Mouse (Mus musculus): ENCODE results near the gene Pmfbp1. TPM values are rescaled to one million over a fixed set of nuclear protein-coding genes. Genes with fewer than 3 reads are reported as not detected.

Gene Pmfbp1
- polyA plus RNA-seq, 1 experiment from 2014 or later = not detected

- DNase-seq (ENCODE audit: low read depth, low spot score) = no peak
- ATAC-seq = no peak
- in situ Hi-C loops (cut with MboI; ENCODE audit: low pct_unique_long_range_greater_than_20kb) = no loop called here
Measured at GRCm38 (mm10) chr8:109499009-109499717, 5.3 kb downstream of the Pmfbp1 start.

GRCm38 (mm10) chr8:109503566-109503965, 9.7 kb downstream of the Pmfbp1 start:
- ATAC-seq (no peak), DNase-seq (ENCODE audit: low read depth, low spot score) (no peak)
- peaks cover 24% of the 10 kb centered on the region for H3K27me3 ChIP-seq
- TF ChIP-seq CTCF (IDR thresholded peaks at IDR 0.05) = no peak
- ChIA-PET POLR2A (no interaction called here), CTCF (interaction anchor here (1.0 kb wide), 1 partner anchor 11 kb away, joined by 4 read pairs; no protein-coding TSS in a partner anchor)
- in situ Hi-C loops (cut with MboI; ENCODE audit: low pct_unique_long_range_greater_than_20kb) = no loop called here

More at GRCm38 (mm10) chr8:109499009-109499717, 5.3 kb downstream of the Pmfbp1 start:
- TF ChIP-seq CTCF (IDR thresholded peaks at IDR 0.05) = no peak
- POLR2A ChIA-PET = no interaction called here
- CTCF ChIA-PET = no interaction called here
- H3K27me3 ChIP-seq = peaks cover 20% of the 10 kb centered on the region

- H3K27me3 ChIP-seq = peaks cover 41% of the 10 kb centered on the region
- ChIA-PET CTCF (interaction anchor here (1.0 kb wide), 1 partner anchor 31 kb away, joined by 3 read pairs; no protein-coding TSS in a partner anchor), POLR2A (no interaction called here)
- in situ Hi-C loops (cut with MboI; ENCODE audit: low pct_unique_long_range_greater_than_20kb) = no loop called here
- DNase-seq (ENCODE audit: low read depth, low spot score) (no peak), ATAC-seq (no peak)
- no peak for TF ChIP-seq CTCF (IDR thresholded peaks at IDR 0.05)
Measured at GRCm38 (mm10) chr8:109505560-109505959, 11.7 kb downstream of the Pmfbp1 start.

- POLR2A ChIA-PET = no interaction called here
- DNase-seq (ENCODE audit: low read depth, low spot score) = no peak
- CTCF ChIA-PET = no interaction called here
- peaks cover 50% of the 10 kb centered on the region for H3K27me3 ChIP-seq
- no peak for TF ChIP-seq CTCF (IDR thresholded peaks at IDR 0.05)
- ATAC-seq = no peak
- in situ Hi-C loops (cut with MboI; ENCODE audit: low pct_unique_long_range_greater_than_20kb) = no loop called here
Measured at GRCm38 (mm10) chr8:109524008-109524407, 30.2 kb downstream of the Pmfbp1 start.

- CTCF ChIA-PET = interaction anchor here (1.1 kb wide), 1 partner anchor 13 kb away, joined by 5 read pairs; no protein-coding TSS in a partner anchor
- TF ChIP-seq CTCF (IDR thresholded peaks at IDR 0.05) = peak; percentile 70
- in situ Hi-C loops (cut with MboI; ENCODE audit: low pct_unique_long_range_greater_than_20kb) = loop anchor here (10.0 kb wide), 1 partner anchor 1931 kb away; no protein-coding TSS in a partner anchor
- H3K27me3 ChIP-seq = peaks cover 21% of the 10 kb centered on the region
- ATAC-seq = no peak
- DNase-seq (ENCODE audit: low read depth, low spot score) = no peak
- POLR2A ChIA-PET = interaction anchor here (0.6 kb wide), 1 partner anchor 130 kb away, joined by 3 read pairs; no protein-coding TSS in a partner anchor
Measured at GRCm38 (mm10) chr8:109535140-109535990, 41.5 kb downstream of the Pmfbp1 start.

- peaks cover 16% of the 10 kb centered on the region for H3K27me3 ChIP-seq
- TF ChIP-seq CTCF (IDR thresholded peaks at IDR 0.05) = peak; percentile 89
- in situ Hi-C loops (cut with MboI; ENCODE audit: low pct_unique_long_range_greater_than_20kb) = loop anchor here (10.0 kb wide), 1 partner anchor 1932 kb away; no protein-coding TSS in a partner anchor
- DNase-seq (ENCODE audit: low read depth, low spot score) (no peak), ATAC-seq (peak; percentile 86)
- ChIA-PET CTCF (interaction anchor here (0.7 to 0.9 kb wide), 2 partner anchors 16 to 31 kb away, joined by 3 read pairs; no protein-coding TSS in a partner anchor), POLR2A (no interaction called here)
Measured at GRCm38 (mm10) chr8:109536703-109537102, 42.9 kb downstream of the Pmfbp1 start.

- DNase-seq (ENCODE audit: low read depth, low spot score) (no peak), ATAC-seq (no peak)
- TF ChIP-seq CTCF (IDR thresholded peaks at IDR 0.05) = no peak
- POLR2A ChIA-PET = no interaction called here
- CTCF ChIA-PET = interaction anchor here (1.1 to 1.5 kb wide), 2 partner anchors 10 kb away, joined by 3 to 4 read pairs; no protein-coding TSS in a partner anchor
- in situ Hi-C loops (cut with MboI; ENCODE audit: low pct_unique_long_range_greater_than_20kb) = no loop called here
- H3K27me3 ChIP-seq = peaks cover 3% of the 10 kb centered on the region
Measured at GRCm38 (mm10) chr8:109542165-109542564, 48.3 kb downstream of the Pmfbp1 start.

- ChIA-PET POLR2A (interaction anchor here (0.7 kb wide), 1 partner anchor 9 kb away, joined by 3 read pairs; no protein-coding TSS in a partner anchor), CTCF (interaction anchor here (1.4 to 1.5 kb wide), 2 partner anchors 9 kb away, joined by 3 to 4 read pairs; no protein-coding TSS in a partner anchor)
- DNase-seq (ENCODE audit: low read depth, low spot score) (no peak), ATAC-seq (no peak)
- peaks cover 3% of the 10 kb centered on the region for H3K27me3 ChIP-seq
- in situ Hi-C loops (cut with MboI; ENCODE audit: low pct_unique_long_range_greater_than_20kb) = no loop called here
- no peak for TF ChIP-seq CTCF (IDR thresholded peaks at IDR 0.05)
Measured at GRCm38 (mm10) chr8:109542748-109543519, 49.1 kb downstream of the Pmfbp1 start.

DNA sequence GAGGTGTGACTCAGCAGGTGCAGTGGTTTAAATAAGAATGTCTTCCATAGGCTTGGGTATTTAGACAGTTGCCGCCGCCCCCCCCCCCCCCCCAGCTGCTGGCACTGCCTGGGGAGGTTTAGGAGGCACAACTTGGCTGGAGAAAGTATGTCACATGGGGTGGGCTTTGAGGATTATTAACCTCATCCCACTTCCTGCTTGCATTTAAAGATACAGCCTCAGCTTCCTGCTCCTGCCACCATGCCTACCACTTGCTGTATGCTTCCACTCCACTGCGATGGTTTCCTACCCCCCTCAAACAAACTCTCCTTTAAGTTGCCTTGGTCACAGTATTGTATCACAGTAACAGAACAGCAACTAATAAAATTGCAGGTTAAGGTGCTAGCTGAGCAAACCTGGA, 50.2 kb downstream of the Pmfbp1 start:
- in situ Hi-C loops (cut with MboI; ENCODE audit: low pct_unique_long_range_greater_than_20kb) = no loop called here
- POLR2A ChIA-PET = no interaction called here
- CTCF ChIA-PET = interaction anchor here (1.4 kb wide), 1 partner anchor 8 kb away, joined by 3 read pairs; no protein-coding TSS in a partner anchor
- DNase-seq (ENCODE audit: low read depth, low spot score) (no peak), ATAC-seq (no peak)
- TF ChIP-seq CTCF (IDR thresholded peaks at IDR 0.05) = no peak
- H3K27me3 ChIP-seq = no peaks in the 10 kb centered on the region

DNA sequence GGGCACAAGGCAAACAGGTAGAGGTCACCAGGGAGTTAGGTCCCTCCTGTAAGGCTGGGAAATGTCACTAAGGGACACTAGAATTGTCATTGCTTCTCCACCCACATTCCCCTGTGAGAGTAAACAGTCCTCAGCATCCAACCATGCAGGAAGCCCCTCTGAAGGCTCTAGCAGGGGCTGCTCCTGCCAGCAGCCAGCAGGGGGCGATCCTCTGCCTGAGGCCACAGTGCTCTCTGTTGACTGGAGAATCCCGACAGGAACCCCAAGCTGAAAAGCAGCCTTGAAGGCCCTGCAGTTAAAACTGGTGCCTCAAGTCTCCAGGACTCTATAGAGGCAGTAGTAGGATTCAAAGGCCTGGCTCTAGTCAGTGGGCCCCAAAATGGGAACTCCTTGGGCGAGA, 57.8 kb downstream of the Pmfbp1 start:
- no peaks in the 10 kb centered on the region for H3K27me3 ChIP-seq
- no peak for TF ChIP-seq CTCF (IDR thresholded peaks at IDR 0.05)
- in situ Hi-C loops (cut with MboI; ENCODE audit: low pct_unique_long_range_greater_than_20kb) = no loop called here
- ATAC-seq = peak; percentile 32
- ChIA-PET POLR2A (interaction anchor here (1.2 kb wide), 1 partner anchor 9 kb away, joined by 3 read pairs; no protein-coding TSS in a partner anchor), CTCF (interaction anchor here (0.9 to 1.2 kb wide), 3 partner anchors 8 to 15 kb away, joined by 3 to 4 read pairs (median 3); no protein-coding TSS in a partner anchor)
- no peak for DNase-seq (ENCODE audit: low read depth, low spot score)
